Mouse (Mus musculus) cerebral cortex, adult 2 months (tissue): Measurements from ENCODE around the gene Gm8220.

Experiments
- WGBS: fragments of 180-500 bp; shearing (Covaris S2); methylation state at CpG from one replicate; pipeline ENCODE4 v1.1.7; 2018; 5-methylcytosine and 5-hydroxymethylcytosine counted together

Gm8220 gene

DNA sequence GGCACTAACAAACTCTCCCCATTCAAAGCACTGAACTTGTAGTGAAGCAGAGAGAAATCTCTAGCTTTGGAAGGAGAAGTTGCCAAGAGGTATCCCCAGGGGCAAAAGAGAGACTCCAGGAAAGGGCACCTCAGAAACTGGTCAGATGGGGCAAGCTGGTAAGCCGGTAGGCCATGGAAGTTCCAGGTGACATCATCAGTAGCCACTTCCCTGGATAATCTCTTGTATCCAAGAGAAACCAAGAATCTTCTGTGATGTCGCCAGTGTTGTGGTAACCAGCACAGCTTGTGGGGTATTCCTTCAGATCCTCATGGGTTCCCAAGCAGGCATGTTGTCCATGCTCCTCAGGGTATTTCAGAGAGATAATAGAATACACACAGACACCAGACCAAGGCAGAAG, at the start of gene Gm8220:
TSS of gene Gm8220 (plus strand) at position 301 of the 400 bp plus-strand sequence.
- WGBS, result 84% methylated on average over 2 of the region's 2 CpGs

DNA sequence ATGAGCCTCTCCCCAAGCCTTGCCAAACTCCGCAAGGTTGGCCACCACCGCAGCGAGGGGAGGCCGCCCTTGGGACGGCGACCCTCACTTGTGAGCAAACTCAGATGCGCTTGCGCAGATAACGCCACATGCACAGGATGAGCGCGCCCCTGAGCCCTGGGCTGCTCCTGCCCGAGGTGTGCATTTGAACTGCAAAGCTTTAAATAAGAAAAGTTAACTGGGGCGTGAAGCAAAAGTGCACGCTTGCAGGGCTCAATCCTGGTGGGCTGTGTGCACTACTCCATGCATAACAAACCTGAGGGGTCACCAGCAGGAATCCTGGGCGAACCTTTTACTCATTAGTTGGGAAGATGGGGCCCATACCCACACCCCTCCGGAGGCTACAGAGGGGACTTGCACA, 37.3 kb upstream of the Gm8220 start:
- WGBS, result 86% methylated on average over 16 of the region's 16 CpGs

DNA sequence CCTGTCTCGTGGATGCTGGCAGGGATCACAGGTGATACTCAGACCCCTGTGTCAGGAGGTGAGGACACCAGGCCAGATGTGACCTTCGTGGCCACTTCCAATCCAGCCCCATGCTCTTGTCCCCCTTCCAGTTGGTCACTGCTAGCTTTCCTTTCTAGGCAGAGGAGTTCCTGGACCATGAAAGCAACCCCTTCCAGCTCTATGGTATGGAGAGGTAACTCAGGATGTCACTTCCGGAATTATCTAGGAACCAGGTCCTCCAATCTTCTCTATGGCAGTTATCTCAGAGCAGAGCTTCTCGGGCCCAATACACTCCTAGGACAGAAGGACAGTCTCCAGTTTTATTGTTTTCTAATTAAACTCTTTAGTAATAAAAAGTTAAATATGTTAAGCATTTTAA, 26.7 kb downstream of the Gm8220 start:
- 79% methylated on average over 4 of the region's 4 CpGs for WGBS

DNA sequence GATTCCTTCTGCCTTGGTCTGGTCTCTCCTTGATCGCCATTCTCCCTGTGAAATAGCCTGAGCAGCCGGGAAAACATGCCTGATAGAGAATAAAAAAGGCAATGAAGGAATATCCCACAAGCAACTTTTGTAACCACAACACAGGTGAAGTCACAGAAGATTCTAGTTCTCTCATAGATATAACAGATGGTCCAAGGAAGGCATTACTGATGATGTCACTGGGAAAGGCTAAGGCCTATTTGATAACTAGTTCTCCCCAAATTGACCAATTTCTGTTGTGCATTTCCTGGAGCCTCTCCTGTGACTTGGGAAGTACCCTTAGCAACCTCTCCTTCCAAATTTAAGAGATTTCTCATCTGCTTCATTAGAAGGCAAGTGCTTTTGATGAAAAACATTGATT, 53.1 kb downstream of the Gm8220 start, which contains the start of gene Gm5930:
TSS of gene Gm5930 (minus strand) at position 101 of the 400 bp plus-strand sequence.
- WGBS, result 100% methylated on average over 1 of the region's 2 CpGs
